Mouse (Mus musculus) liver, embryonic 12.5 days (tissue): ENCODE measurements around the gene Ankrd31. TPM values are rescaled to one million over a fixed set of nuclear protein-coding genes. Genes with fewer than 3 reads are reported as not detected.
"Not testable (repeated sequence)": the region's sequence is repeated elsewhere in the genome, so short reads cannot be mapped to it uniquely, and the experiment has no call there.

Experiments
- ATAC-seq: fragments of 200-750 bp; cut with Nextera tagmentation; 2 replicates; pipeline ENCODE4 v1.8.0; 2017; ENCODE audit warnings: moderate number of reproducible peaks, mild to moderate bottlenecking, moderate library complexity
- H3K27ac ChIP-seq: fragments of 300-500 bp; sonication (generic); 2 replicates; pipeline ENCODE4 v1.5.1; 2016; ENCODE audit warnings: mild to moderate bottlenecking
- H3K27me3 ChIP-seq: fragments of 300-500 bp; sonication (generic); replicated peaks from 2 replicates; pipeline ENCODE4 v1.6.1; 2016; ENCODE audit warnings: mild to moderate bottlenecking, moderate library complexity
- H3K36me3 ChIP-seq: fragments of 300-500 bp; sonication (generic); 2 replicates; pipeline ENCODE4 v1.6.1; 2016; ENCODE audit warnings: mild to moderate bottlenecking, moderate library complexity
- H3K4me1 ChIP-seq: fragments of 300-500 bp; sonication (generic); 2 replicates; pipeline ENCODE4 v1.6.1; 2016
- H3K4me2 ChIP-seq: fragments of 300-500 bp; sonication (generic); 2 replicates; pipeline ENCODE4 v1.6.1; 2016; ENCODE audit warnings: mild to moderate bottlenecking, moderate library complexity
- H3K4me3 ChIP-seq: fragments of 300-500 bp; sonication (generic); 2 replicates; pipeline ENCODE4 v1.5.1; 2016; ENCODE audit warnings: mild to moderate bottlenecking, moderate library complexity
- H3K9ac ChIP-seq: fragments of 300-500 bp; sonication (generic); 2 replicates; pipeline ENCODE4 v1.6.1; 2016; ENCODE audit warnings: mild to moderate bottlenecking, moderate library complexity
- H3K9me3 ChIP-seq: fragments of 300-500 bp; sonication (generic); replicated peaks from 2 replicates; pipeline ENCODE4 v1.6.1; 2016; ENCODE audit warnings: mild to moderate bottlenecking, moderate library complexity
- WGBS: fragments of 180-500 bp; shearing (Covaris S2); methylation state at CpG from one replicate; pipeline ENCODE4 v1.1.7; 2016; ENCODE audit not compliant: insufficient replicate concordance; 5-methylcytosine and 5-hydroxymethylcytosine counted together
- polyA plus RNA-seq: library from polyadenylated mRNA; unstranded; fragments of >200 nt; fragmentation: Nextera tagmentation; extraction: Ambion mirVana; gene quantifications from 2 replicates; pipeline ENCODE4 v1.2.1, GENCODE M21; 2016

Ankrd31 gene
- polyA plus RNA-seq, 1 experiment from 2014 or later = 0.02 TPM

- peak; percentile 24; the same call in 1 of the 2 replicates for ATAC-seq
- 46% methylated on average over 2 of the region's 2 CpGs for WGBS
- H3K27me3 ChIP-seq = no peaks in the 10 kb centered on the region
- no peak overlapping the region for H3K4me2 ChIP-seq
- no peak overlapping the region for H3K27ac ChIP-seq
- no peaks in the 10 kb centered on the region for H3K36me3 ChIP-seq
- H3K9me3 ChIP-seq = no peaks in the 10 kb centered on the region
- H3K4me1 ChIP-seq = no peaks in the 10 kb centered on the region
- H3K9ac ChIP-seq = no peak overlapping the region
- no peak overlapping the region for H3K4me3 ChIP-seq
Measured at GRCm38 (mm10) chr13:96742871-96743270, 5.2 kb upstream of the Ankrd31 start.

- no peak overlapping the region for H3K9ac ChIP-seq
- no peak for ATAC-seq
- no peak overlapping the region for H3K4me2 ChIP-seq
- no peaks in the 10 kb centered on the region for H3K9me3 ChIP-seq
- no peaks in the 10 kb centered on the region for H3K27me3 ChIP-seq
- H3K36me3 ChIP-seq = no peaks in the 10 kb centered on the region
- H3K4me3 ChIP-seq = no peak overlapping the region
- no peak overlapping the region for H3K27ac ChIP-seq
- WGBS = 65% methylated on average over 6 of the region's 6 CpGs
- H3K4me1 ChIP-seq = no peaks in the 10 kb centered on the region
Measured at GRCm38 (mm10) chr13:96746055-96746454, 2.0 kb upstream of the Ankrd31 start.

GRCm38 (mm10) chr13:96749859-96750258 lies 1.8 kb downstream of the Ankrd31 start:
- H3K27me3 ChIP-seq = no peaks in the 10 kb centered on the region
- H3K4me1 ChIP-seq = no peaks in the 10 kb centered on the region
- no peaks in the 10 kb centered on the region for H3K9me3 ChIP-seq
- ATAC-seq = no peak
- H3K4me3 ChIP-seq = no peak overlapping the region
- no peak overlapping the region for H3K4me2 ChIP-seq
- H3K36me3 ChIP-seq = no peaks in the 10 kb centered on the region
- WGBS = 72% methylated on average over 6 of the region's 6 CpGs
- no peak overlapping the region for H3K9ac ChIP-seq
- H3K27ac ChIP-seq = no peak overlapping the region

GRCm38 (mm10) chr13:96760848-96761247 lies 12.8 kb downstream of the Ankrd31 start:
- ATAC-seq = peak; percentile 70
- H3K4me3 ChIP-seq = no peak overlapping the region
- WGBS = 23% methylated on average over 2 of the region's 2 CpGs

GRCm38 (mm10) chr13:96786071-96786470 lies 38.0 kb downstream of the Ankrd31 start:
- not testable (repeated sequence) for H3K9me3 ChIP-seq, H3K4me3 ChIP-seq, H3K4me1 ChIP-seq, H3K27ac ChIP-seq, H3K9ac ChIP-seq, H3K27me3 ChIP-seq, H3K4me2 ChIP-seq, H3K36me3 ChIP-seq, ATAC-seq
- 70% methylated on average over 5 of the region's 5 CpGs for WGBS

More at GRCm38 (mm10) chr13:96760848-96761247, 12.8 kb downstream of the Ankrd31 start:
- Histone ChIP-seq H3K36me3 (no peaks in the 10 kb centered on the region), H3K4me2 (no peak overlapping the region), H3K27me3 (no peaks in the 10 kb centered on the region), H3K27ac (no peak overlapping the region), H3K9ac (no peak overlapping the region), H3K9me3 (no peaks in the 10 kb centered on the region), H3K4me1 (peaks cover 7% of the 10 kb centered on the region)

- no peak for ATAC-seq
- H3K4me2 ChIP-seq = no peak overlapping the region
- 70% methylated on average over 2 of the region's 2 CpGs for WGBS
Measured at GRCm38 (mm10) chr13:96793451-96793850, 45.4 kb downstream of the Ankrd31 start.

GRCm38 (mm10) chr13:96795301-96795700 lies 47.2 kb downstream of the Ankrd31 start:
- H3K36me3 ChIP-seq = no peaks in the 10 kb centered on the region
- WGBS = 63% methylated on average over 3 of the region's 3 CpGs
- no peaks in the 10 kb centered on the region for H3K27me3 ChIP-seq
- no peak overlapping the region for H3K4me2 ChIP-seq
- no peaks in the 10 kb centered on the region for H3K9me3 ChIP-seq
- H3K9ac ChIP-seq = no peak overlapping the region
- no peaks in the 10 kb centered on the region for H3K4me1 ChIP-seq
- H3K4me3 ChIP-seq = no peak overlapping the region
- H3K27ac ChIP-seq = no peak overlapping the region
- no peak for ATAC-seq

More at GRCm38 (mm10) chr13:96793451-96793850, 45.4 kb downstream of the Ankrd31 start:
- Histone ChIP-seq H3K4me1 (no peaks in the 10 kb centered on the region), H3K36me3 (no peaks in the 10 kb centered on the region), H3K9me3 (no peaks in the 10 kb centered on the region), H3K4me3 (no peak overlapping the region), H3K9ac (no peak overlapping the region), H3K27ac (no peak overlapping the region), H3K27me3 (no peaks in the 10 kb centered on the region)

- Histone ChIP-seq H3K4me1 (no peaks in the 10 kb centered on the region), H3K4me2 (no peak overlapping the region), H3K36me3 (no peaks in the 10 kb centered on the region)
Measured at GRCm38 (mm10) chr13:96797500-96797899, 49.4 kb downstream of the Ankrd31 start.

GRCm38 (mm10) chr13:96849752-96850151 lies 101.7 kb downstream of the Ankrd31 start:
- H3K9ac ChIP-seq = no peak overlapping the region
- no peak overlapping the region for H3K4me2 ChIP-seq
- no peaks in the 10 kb centered on the region; the same call in 1 of the 2 replicates for H3K27me3 ChIP-seq
- WGBS = 26% methylated on average over 1 of the region's 1 CpGs
- no peak for ATAC-seq
- H3K36me3 ChIP-seq = no peaks in the 10 kb centered on the region
- no peaks in the 10 kb centered on the region for H3K9me3 ChIP-seq
- H3K4me1 ChIP-seq = no peaks in the 10 kb centered on the region
- no peak overlapping the region for H3K27ac ChIP-seq
- no peak overlapping the region for H3K4me3 ChIP-seq

More at GRCm38 (mm10) chr13:96797500-96797899, 49.4 kb downstream of the Ankrd31 start:
- Histone ChIP-seq H3K27ac (no peak overlapping the region), H3K4me3 (no peak overlapping the region), H3K9ac (no peak overlapping the region), H3K9me3 (no peaks in the 10 kb centered on the region), H3K27me3 (no peaks in the 10 kb centered on the region)
- ATAC-seq = no peak
- WGBS = 55% methylated on average over 2 of the region's 2 CpGs

GRCm38 (mm10) chr13:96852133-96852532 lies 104.1 kb downstream of the Ankrd31 start:
- H3K36me3 ChIP-seq = no peaks in the 10 kb centered on the region
- H3K9ac ChIP-seq = no peak overlapping the region
- no peaks in the 10 kb centered on the region for H3K4me1 ChIP-seq
- H3K4me3 ChIP-seq = no peak overlapping the region
- no peak overlapping the region for H3K4me2 ChIP-seq
- no peaks in the 10 kb centered on the region for H3K9me3 ChIP-seq
- H3K27ac ChIP-seq = no peak overlapping the region
- 6% methylated on average over 2 of the region's 2 CpGs for WGBS
- ATAC-seq = no peak
- no peaks in the 10 kb centered on the region; the same call in 1 of the 2 replicates for H3K27me3 ChIP-seq

GRCm38 (mm10) chr13:96853256-96853655 lies 105.2 kb downstream of the Ankrd31 start:
- no peak overlapping the region for H3K4me3 ChIP-seq
- H3K27me3 ChIP-seq = no peaks in the 10 kb centered on the region; the same call in 1 of the 2 replicates
- no peaks in the 10 kb centered on the region for H3K36me3 ChIP-seq
- H3K9ac ChIP-seq = no peak overlapping the region
- no peak overlapping the region for H3K27ac ChIP-seq
- H3K4me2 ChIP-seq = no peak overlapping the region
- ATAC-seq = no peak
- H3K9me3 ChIP-seq = no peaks in the 10 kb centered on the region
- no peaks in the 10 kb centered on the region for H3K4me1 ChIP-seq
- 30% methylated on average over 1 of the region's 1 CpGs for WGBS

- Histone ChIP-seq H3K4me1 (no peaks in the 10 kb centered on the region), H3K27ac (no peak overlapping the region), H3K4me3 (no peak overlapping the region), H3K9me3 (no peaks in the 10 kb centered on the region), H3K36me3 (no peaks in the 10 kb centered on the region), H3K9ac (no peak overlapping the region), H3K4me2 (no peak overlapping the region), H3K27me3 (no peaks in the 10 kb centered on the region)
- WGBS = 17% methylated on average over 3 of the region's 3 CpGs
- no peak for ATAC-seq
Measured at GRCm38 (mm10) chr13:96855191-96855590, 107.1 kb downstream of the Ankrd31 start.

GRCm38 (mm10) chr13:96859161-96859560 lies 111.1 kb downstream of the Ankrd31 start:
- Histone ChIP-seq H3K4me1 (no peaks in the 10 kb centered on the region), H3K27me3 (no peaks in the 10 kb centered on the region), H3K9me3 (no peaks in the 10 kb centered on the region), H3K4me2 (no peak overlapping the region), H3K36me3 (no peaks in the 10 kb centered on the region), H3K27ac (no peak overlapping the region), H3K4me3 (no peak overlapping the region), H3K9ac (no peak overlapping the region)
- WGBS = 83% methylated on average over 3 of the region's 3 CpGs
- ATAC-seq = no peak
